Mouse (Mus musculus) layer of hippocampus, postnatal 25 days (tissue): ENCODE measurements around the gene Sem1. TPM values are rescaled to one million over a fixed set of nuclear protein-coding genes. Genes with fewer than 3 reads are reported as not detected.
"Not testable (repeated sequence)": the region's sequence is repeated elsewhere in the genome, so short reads cannot be mapped to it uniquely, and the experiment has no call there.

ENCODE experiments used
- DNase-seq, 2 experiments: peaks; one replicate each; pipeline ENCODE4 v3.0.0; 2022; ENCODE audit warnings: mixed read lengths in 2 of 2, low spot score in 1 of 2; ENCODE audit errors: extremely low spot score in 1 of 2
- total RNA-seq, 2 experiments: library from RNA; stranded (reverse); gene quantifications; 2 replicates each; pipeline ENCODE4 v1.2.3; 2021

Sem1 gene
- total RNA-seq = 10 to 100 TPM; 48.8 to 48.9 TPM

DNA sequence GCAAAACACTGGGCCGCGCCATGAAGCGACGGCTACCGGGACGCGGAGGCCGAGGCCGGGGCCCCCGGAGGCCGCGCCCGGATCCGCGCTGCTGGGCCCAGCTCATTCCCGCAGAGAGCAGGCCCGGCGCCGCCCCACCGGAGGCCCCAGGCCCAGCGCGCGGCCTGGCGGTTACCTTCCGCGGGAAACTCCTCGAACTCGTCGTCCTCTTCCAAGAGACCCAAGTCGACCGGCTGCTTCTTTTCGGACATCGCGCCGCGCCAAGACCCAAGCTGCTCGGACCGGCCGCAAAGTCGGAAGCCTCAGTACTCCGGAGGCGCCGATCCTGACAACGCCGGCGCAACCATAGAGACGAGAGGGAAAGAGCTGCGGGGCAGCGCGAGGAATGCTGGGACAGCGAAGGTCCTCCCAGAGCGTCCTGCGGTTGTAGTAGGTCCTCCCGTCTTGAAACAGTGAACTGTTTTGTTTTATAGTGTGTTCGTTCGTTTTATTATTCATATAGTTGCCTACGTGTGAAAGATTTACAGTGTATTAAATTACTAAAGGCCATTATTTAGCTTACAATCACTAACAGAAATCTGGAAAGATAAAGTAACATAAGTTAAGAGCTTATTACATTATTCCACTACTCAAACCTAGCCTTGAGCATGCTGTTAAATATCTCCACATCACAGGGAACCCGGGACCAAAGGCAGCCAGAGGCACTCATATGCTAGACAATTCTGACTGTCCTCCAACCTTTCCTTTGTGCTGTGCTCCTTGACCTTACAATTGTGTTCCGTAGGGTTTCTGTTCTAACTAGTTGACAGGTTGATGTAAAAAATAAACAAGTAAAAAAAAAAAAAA lies at the start of gene Sem1:
Gene Sem1, minus strand, starts transcription at position 360 of the 846 bp plus-strand sequence.
- peak; percentile 85 to 90 for DNase-seq

DNA sequence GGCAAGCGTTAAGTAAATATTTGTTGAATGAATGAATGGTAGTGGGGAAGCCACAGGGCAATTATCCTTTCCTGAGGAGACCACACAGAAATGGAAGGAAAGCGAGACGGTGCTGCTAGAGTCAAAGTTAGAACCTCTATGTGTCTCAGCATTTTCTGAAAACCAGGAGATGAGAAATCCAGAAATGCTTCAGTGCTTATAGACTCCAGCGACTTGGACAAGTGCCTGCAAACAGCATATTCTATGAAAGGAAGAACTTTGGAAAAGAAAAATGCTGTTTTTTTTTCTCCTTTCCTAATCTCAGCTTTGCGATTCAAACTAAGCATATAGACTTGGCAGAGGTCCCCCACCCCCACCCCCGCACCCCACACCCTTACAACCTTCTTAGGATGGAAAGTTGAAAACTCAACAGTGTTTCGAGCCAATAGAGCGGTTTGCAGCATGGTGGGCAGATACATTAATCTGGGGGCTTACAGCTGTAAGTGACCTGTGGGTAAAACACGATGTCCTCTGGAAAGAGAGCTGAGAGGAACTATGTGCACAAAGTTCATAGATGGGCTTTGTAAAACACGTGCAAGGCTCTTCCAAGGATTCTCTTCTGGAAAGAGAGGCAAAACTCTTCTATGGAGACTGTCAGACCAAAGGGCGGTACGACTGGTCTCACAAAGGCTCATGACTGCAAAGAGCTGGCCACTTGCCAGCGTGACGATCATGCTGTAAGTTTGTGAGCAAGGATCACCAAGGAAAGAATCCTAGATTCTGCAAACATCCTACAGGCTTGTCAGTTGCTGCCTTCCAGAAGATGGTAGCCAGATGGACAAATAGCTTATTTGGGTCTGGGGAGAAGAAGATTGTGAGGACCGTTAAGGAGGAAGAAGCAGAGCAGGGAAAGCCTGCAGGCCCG lies 44.6 kb upstream of the Sem1 start:
- DNase-seq = no peak

DNA sequence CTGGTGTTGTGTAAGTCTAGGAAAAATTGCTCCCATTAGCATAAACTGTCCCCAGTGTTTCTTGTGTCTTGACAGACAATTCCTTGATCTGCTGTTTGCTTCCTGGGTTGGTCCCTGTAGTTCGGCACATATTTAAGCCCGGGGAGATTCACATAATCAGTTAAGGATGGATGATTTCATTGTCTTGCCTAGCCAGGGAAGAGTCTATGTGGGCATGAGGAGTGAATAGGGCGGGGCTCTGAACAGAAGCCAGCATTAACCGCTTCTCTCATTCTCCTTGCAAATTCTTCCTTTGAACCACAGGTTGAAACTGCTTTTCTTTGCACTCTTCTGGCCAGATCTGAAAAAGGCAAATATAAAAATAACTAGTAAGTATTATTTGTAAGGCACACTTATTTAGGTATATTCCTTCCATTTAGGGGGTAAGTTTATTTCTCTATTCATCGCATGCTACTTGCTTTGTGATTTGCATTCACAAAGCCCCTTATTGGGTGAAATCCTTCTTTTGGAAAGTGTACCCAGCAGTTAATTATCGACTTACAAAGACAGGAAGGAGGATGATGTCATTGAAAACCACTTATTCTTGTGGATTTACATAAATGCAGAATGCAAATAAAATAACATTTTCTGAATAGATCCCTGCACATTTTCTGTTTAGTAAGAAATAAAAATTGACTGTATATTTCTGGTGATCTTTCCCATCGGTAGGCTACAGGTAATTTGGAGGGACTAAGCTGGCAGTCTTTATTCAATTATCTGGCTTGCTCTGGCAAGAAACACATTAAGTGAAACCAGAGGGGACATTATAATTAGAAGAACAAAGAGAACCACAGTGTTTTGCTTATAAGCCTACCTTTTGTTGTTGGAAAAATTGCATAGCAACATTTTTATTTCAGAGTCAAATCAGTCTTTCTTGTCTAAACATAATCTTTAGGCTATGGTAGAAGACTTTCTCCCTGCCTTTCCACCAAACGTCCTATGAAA lies 25.4 kb upstream of the Sem1 start:
- DNase-seq = no peak

DNA sequence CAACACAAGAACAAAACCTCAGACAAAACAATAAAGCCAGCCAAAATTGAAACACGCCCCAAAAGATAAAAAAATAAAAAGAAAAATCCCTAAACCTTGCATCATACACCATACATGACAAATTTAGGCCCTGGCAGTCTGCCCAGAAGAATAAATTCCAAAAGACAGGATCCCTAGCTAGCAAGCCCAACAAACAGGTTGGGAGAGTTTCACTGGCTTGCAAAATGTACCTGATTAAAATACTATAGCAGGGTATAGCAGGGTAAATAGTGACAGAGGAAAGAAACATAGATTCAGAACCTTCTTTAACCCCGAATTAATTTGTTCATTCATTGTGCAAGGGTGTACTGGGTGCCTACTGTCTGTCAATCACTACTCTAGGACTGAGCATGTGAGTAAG lies 7.8 kb upstream of the Sem1 start:
- no peak for DNase-seq

DNA sequence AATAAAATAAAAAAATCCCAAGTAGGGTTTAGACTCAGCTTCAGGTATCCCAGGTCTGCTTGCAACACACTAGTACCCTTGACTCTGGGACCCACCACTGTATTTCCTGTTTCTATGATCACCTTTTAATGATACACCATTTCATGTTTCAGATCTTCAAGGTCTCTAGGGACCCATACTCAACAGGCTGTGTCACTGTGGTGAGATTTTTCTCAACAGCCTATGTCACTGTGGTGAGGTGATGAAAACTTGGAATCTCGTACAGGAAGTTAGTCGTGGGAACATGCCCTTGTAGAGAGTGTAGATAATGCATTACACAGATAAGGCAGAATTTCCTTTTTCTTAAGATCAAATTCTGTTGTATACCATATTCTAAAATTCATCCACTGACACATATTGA lies 3.4 kb upstream of the Sem1 start:
- no peak for DNase-seq

DNA sequence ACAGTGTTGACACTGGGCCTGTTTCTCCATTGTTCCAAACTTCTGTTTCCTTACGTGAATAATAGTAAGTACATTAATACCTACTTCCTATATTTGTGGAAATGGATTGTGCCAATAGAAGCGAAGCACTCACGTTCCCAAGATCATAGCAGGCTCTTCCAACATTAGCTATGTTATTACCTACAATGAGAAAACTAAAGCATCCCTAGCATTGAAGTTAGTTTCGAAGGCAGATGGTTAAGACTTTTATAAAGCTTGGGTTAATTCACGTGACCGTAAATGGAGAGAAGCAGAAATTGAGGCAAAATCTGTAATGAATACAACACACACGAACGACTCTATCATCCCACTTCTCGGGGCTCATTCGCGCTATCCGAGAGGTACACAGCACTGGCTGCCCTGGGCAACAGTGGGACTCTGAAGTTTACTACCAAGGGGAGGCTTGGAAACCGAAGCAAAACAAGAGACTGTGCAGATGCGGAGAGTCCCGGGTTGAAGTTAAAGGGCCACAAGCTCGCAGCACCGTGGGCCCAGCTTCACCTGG lies 650 bp downstream of the Sem1 start:
- no peak for DNase-seq

DNA sequence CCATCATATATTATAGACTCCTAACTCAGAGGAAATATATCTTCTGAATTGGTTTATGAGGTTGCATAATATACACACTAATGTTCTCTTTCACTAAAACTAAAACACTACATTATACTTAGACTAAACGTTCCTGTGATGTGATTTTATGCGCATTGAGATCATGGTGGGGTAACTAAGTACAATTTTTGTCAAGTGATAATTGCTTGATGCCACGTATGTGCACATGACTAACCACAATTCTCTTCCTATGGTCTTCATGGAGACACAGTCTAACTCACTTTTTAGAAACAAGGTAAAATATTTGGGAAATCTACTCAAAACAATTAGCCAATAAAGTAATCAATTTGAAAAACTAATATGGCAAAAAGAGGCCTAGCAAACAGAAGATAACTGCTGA lies 1.2 kb downstream of the Sem1 start:
- no peak for DNase-seq

DNA sequence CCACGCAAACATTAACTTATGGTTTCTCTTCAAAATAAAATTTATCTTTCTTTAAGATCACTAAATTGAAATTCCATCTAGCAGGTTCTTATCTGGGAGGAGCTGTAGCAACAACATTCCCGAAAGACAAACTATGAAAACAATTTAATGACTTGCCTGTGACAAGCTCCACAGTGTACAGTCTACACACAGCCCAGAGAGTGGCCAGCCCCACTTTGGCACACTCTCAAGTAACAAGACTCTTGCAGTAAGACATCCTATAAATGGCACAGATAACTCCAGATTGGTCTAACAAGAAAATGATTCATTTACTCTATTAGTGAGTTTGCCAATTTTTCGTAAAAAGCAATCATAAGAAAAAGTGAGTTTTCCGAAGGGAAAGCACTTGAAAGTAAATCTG lies 2.7 kb downstream of the Sem1 start:
- DNase-seq = no peak

DNA sequence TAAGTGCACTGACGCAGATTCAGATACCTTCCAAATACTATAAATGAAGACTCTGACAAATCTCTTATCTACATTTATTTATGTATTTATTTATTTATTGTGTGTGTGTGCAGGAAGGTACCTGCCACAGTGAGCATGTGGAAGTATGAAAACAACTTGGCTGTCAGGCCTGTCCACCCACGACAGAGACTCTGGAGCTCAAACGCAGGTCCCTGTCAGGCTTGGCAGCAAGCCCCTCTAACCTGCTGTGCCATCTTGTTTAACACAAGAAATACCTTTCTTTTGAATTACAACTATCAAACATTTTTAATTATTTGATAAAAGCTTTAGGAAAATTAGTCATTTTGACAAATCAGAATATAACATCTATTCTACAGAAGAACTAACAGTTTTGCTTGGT lies 10.0 kb downstream of the Sem1 start:
- DNase-seq = no peak

DNA sequence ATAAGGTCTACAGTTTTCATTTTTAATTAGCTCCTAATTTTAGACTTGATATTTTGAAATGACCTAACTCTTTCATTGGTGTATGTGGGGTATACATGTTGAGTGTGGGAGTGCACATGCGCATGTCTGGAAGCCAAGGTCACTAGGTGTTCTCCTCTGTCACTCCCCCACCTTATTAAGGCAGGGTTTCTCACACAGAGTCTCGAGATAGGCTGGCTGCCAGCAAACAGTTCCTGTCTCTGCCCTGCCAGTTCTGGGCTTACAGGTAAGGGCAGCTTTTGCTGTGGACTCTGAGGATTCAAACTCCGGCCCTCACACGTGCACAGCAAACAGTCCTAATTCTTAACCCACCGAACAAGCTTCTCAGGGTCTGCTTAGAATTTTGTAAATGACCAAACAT lies 14.8 kb downstream of the Sem1 start:
- DNase-seq = no peak

DNA sequence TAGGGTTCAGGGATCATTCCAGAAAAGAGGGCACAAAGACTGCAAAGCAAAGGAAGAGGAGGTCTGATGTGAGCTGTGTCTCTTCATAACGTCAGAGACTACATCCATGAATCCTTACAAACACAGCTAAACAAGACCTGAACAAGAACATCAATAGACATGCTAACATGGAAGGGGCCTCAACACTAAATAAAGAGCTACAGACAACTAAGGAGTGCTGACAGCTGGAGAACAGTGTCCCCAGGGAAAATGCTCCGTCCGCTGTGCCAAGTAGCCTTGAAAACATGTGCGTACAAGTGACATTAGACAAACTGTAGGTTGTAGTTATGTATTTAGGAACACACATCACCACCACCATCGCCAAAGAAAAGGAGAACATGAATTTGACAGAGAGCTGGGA lies 15.7 kb downstream of the Sem1 start:
- DNase-seq = no peak

DNA sequence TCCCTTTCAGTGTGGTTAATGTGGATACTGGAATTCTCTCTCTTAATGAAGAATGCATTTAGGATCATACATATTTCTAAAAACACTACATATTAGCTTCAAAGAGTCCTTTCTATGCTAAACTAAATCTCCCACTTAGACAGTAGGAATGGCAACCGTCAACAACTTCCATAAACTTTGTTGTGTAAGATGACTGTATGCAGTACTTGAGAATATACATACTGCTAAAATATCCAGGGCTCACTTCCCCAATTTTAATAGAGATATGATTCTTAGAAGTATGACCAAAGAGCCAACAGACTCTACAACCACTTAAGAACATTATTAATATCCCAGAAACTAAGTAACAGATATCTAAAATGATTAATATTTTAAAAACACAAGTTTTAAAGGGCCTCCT lies 20.8 kb downstream of the Sem1 start:
- DNase-seq = no peak

DNA sequence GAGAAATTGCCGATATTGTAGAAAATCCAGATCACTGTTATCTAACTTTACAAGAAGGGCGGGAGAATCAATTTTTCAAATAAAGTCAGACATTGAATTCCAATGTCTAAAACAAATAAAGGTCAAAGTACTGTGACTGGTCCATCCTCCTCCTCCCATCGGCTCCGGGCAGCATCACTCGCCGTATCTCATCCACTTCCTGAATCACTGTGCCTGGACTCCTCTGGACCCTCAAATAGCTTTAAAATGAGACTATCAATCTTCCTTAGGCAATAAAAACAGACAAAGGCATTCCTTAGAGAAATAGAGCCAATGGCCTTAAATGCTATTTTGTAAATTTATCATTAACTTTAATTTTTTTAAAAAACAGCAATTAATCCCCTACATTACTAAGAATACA lies 26.5 kb downstream of the Sem1 start:
- DNase-seq = no peak

DNA sequence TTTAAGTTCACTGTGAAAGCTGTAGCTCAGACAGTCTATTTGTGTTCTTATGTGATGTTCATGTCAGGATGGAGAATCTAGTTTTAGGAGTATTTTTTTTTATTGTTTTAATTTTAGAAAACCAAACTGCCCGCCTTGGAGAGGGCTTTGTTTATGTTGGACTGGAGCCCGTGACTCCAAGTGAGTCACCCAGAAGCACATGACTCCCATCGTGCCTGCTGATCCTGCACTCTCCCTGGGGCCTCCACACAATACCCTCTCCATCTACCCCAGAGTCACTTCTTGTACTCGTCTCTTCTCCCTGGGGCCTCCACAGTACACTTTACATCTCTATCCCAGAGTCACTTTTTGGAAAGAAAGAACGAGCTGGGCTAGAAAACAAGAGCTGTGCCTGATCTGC lies 30.5 kb downstream of the Sem1 start:
- DNase-seq = no peak

DNA sequence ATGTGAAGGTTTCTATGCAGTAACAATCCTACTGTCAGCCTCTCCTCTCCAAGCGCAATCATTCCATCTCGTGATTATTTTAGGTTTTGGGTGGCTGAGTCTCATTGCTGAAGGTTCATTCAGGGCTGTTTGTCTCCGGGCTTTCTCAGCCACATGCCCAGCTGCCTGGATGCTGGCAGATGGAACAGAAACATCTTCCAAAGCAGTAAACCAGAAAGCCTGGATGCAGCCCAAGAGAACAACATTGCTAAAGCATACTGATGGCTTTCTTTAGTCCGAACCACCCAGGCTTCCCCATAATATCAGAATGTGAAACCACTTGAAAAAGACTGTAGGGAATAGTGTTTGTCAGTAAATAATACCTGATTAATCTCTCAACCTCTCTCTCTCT lies 34.2 kb downstream of the Sem1 start:
- peak in 1 of 2 experiments; percentile 24 for DNase-seq

DNA sequence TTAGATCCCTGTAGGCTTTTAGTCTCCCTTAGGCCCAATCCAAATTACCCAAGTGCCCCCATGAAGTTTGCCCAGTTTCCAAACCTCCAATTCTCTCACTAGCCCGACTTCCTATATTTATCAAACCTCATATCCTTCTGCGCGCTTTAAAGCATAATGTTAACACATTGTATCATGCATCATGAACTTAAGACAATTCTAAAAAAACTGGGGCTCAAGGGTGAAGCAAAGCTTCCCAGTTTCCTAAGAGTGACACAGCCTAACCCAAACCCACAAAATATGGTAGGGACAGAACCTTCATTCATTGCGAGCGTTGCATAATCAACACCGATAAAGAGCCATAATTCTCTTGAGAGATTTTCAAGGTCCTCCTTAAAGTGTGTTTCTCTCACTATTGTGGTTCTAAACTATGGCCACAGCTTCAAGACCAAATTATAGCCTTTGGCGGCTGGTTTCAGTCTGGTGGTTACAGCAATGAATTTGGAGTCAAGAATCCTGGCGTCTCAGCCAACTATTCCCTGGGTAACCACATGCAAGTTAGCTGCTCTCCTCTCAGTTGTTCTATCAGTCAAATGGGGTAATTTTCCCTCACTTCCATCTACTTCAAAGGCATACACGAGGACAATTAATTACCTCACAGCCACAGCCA lies 34.7 kb downstream of the Sem1 start:
- DNase-seq = no peak

DNA sequence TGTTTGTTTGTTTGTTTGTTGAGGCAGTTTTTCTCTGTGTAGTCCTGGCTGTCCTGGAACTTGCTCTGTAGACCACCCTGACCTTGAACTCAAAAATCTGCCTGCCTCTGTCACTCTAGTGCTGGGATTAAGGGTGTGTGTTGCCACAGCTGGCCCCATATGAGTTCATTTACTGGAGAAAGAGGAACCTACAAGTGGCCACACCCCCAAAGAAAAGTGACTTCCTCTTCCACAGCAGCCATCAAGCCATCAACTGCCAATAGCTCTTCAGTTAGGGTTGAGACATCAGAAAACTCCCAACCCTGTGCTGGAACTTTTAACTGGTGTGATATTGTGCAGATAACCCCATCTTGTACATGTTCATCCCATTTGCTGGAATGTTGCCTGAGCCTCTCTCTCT lies 36.3 kb downstream of the Sem1 start:
- no peak for DNase-seq

DNA sequence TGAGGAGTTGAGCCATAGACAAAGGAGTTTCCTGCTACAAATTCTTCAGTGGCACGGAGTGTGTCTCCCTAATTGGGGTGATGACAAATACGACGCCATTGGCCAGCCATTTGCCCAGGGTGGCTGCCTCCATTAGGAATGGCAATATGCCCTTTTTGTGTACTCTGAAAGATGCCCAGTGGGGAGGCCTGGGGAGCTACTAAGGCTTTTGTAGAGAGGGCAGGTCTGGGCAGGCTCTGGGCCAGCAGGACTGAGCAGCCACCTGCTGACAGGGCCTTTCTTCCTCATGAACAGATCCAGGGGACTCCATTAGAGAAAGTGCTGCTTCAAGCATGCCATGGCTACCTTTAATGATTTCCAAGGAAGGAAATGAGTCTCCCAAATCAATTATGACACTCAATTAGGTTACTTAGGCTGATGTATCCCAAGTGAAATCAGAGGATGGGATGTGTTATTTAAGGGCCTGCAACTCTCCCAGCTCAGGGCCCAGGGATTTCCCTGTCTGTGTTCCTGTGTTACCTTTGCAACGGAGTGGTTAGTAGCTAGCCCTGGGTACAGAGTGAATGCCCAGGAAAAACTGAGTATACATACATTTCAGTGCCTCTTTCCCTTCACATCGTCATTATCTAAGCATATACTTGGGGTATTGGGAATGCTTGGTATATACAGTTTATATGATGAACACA lies 41.5 kb downstream of the Sem1 start:
- no peak for DNase-seq

DNA sequence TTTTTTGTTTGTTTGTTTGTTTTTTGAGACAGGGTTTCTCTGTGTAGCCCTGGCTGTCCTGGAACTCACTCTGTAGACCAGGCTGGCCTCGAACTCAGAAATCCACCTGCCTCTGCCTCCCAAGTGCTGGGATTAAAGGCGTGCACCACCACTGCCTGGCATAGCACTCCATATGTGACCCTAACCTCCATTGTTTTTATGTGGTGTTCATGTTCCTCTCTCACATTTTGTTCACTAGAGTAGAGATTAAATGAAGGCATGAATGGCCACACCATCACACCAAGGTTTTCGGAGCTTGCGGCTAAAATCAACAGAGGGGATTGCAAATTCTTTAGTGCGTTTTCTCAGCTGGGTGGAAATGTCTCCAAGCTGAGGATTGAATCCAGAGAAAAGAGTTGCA lies 42.1 kb downstream of the Sem1 start:
- not testable (repeated sequence) for DNase-seq
